Mouse (Mus musculus): Measurements from ENCODE around the gene Btg4.

Btg4 gene

GRCm38 (mm10) chr9:51060601-51061000 is at the start of gene Btg4:
Gene Btg4, plus strand, starts transcription at chr9:51060901.
- no peak for DNase-seq (ENCODE audit: low spot score in 2 of 2)

- DNase-seq (ENCODE audit: low spot score in 2 of 2) = no peak
These were observed 47.1 kb upstream of the Btg4 start for GRCm38 (mm10) chr9:51013644-51014043.

- DNase-seq (ENCODE audit: low spot score in 2 of 2) = no peak
These were observed 45.0 kb upstream of the Btg4 start for GRCm38 (mm10) chr9:51015732-51016131.

GRCm38 (mm10) chr9:51019670-51020069 is 41.0 kb upstream of the Btg4 start:
- no peak for DNase-seq (ENCODE audit: low spot score in 2 of 2)

DNA sequence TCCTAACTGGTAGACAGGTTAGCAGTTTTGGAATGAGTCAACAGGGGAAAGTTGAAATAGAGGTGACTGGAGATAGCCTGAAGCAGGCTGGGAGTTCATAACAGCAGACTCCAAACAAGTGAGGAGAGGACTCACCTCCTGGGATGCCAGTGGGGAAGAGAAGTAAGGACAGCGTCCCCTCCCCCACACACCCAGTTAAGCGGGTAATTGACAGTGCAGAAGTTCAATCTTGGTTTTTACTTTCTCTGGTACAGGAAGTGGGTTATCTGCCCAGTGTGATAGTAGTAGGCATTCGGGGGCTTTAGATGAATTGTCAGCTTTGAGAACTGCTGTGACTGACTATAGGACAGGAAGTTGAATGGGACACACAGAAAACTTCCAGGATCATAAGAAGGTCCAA is 40.4 kb upstream of the Btg4 start:
- no peak for DNase-seq (ENCODE audit: low spot score in 2 of 2)

- DNase-seq (ENCODE audit: low spot score in 2 of 2) = no peak
These were observed 39.4 kb upstream of the Btg4 start for GRCm38 (mm10) chr9:51021123-51021795.

GRCm38 (mm10) chr9:51026952-51027351 is 33.7 kb upstream of the Btg4 start:
- no peak for DNase-seq (ENCODE audit: low spot score in 2 of 2)

- DNase-seq (ENCODE audit: low spot score in 2 of 2) = no peak
These were observed 30.6 kb upstream of the Btg4 start for GRCm38 (mm10) chr9:51030147-51030546.

DNA sequence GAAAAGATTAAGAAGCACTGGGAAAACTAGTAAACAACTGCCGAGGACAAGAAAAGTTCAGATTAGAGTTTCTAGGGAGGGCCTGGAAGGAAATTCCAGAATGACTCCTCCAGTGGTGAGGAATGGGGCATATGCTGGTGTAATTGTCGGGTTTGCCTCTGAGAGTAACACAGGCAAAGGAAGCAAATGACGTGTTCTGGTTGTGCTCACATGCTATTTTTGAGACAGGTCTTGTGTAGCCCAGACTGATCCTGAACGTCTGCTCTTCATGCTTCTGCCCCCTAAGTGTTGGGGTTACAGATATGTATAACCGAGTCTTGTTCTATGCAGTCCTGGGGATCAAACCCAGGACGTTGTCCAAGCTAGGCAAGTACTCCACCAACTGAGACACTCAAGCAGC is 29.1 kb upstream of the Btg4 start:
- DNase-seq (ENCODE audit: low spot score in 2 of 2) = no peak

GRCm38 (mm10) chr9:51032291-51032690 is 28.4 kb upstream of the Btg4 start:
- DNase-seq (ENCODE audit: low spot score in 2 of 2) = no peak

DNA sequence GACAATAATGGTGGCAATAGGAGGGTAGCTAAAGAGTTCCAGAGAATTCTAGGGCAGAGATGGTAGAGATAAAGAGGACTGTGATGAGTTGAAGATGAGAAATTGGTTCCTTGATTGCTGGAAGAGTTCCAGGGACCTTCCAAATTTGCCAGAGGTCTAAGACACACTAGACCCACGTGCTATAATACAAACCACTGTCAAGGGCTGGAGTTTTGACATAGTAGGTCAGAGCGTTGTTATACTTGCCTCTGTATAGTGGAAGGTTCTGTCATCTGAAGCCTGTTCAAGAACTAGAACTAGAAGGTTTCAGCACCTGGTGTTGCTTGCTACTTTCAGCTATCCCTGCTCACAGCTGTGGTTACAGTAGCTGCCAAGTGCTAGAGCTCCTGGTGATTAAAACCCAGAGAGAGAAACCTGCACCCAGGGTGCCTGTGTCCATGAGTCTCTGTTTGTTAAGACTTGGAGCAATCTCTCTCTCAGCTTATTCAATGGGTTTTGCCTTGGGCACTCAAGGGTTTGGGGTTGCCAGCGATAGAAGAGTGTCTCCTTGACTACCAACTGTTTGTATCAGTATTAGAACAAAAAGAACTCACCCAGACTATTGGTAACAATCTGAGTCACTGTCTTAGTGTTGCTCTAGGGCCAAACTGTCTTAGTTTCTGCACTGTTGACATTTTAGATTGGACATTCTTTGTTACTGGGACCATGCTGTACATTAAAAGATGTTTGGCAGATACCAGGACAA is 27.7 kb upstream of the Btg4 start:
- no peak for DNase-seq (ENCODE audit: low spot score in 2 of 2)

DNA sequence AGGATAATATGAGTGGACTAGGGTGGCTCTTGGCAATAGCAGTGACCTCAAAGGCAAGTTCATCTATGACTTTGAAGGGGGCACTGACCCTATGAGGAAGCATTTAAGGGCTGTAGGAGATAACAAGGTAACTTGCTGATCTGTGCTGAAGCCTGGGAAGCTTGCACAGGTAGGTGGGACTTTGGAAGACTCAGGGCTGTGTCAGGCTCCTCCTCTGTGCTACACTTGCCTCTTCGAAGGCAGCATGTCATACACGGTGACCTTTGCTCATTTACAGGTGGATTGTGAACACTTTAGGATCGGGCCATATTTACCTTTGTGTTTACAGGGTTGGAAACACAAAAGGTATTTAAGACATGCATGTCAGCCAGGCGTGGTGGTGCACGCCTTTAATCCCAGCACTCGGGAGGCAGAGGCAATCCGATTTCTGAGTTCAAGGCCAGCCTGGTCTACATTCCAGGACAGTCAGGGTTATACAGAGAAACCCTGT is 19.2 kb upstream of the Btg4 start:
- DNase-seq (ENCODE audit: low spot score in 2 of 2) = no peak

- DNase-seq (ENCODE audit: low spot score in 2 of 2) = no peak
These were observed 18.6 kb upstream of the Btg4 start for GRCm38 (mm10) chr9:51042136-51042535.

DNA sequence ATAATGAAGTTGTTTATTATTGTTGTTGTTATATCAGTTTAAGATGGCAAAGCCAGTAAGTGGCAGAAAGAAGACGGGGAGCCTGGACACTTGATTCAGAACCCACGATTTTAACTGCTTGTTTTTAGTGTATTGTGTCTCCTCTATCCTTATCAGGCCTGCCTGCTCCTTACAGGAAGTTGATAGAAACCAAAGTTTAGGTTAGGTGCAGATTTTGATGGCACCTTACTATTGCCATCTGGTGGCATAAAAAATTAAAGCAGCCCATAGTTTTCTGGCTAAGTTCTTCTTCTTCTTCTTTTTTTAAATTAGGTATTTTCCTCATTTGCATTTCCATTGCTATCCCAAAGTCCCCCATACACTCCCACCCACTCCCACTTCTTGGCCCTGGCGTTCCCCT is 8.5 kb upstream of the Btg4 start:
- DNase-seq (ENCODE audit: low spot score in 2 of 2) = no peak

GRCm38 (mm10) chr9:51056360-51057324 is 4.1 kb upstream of the Btg4 start:
- DNase-seq (ENCODE audit: low spot score in 2 of 2) = no peak

DNA sequence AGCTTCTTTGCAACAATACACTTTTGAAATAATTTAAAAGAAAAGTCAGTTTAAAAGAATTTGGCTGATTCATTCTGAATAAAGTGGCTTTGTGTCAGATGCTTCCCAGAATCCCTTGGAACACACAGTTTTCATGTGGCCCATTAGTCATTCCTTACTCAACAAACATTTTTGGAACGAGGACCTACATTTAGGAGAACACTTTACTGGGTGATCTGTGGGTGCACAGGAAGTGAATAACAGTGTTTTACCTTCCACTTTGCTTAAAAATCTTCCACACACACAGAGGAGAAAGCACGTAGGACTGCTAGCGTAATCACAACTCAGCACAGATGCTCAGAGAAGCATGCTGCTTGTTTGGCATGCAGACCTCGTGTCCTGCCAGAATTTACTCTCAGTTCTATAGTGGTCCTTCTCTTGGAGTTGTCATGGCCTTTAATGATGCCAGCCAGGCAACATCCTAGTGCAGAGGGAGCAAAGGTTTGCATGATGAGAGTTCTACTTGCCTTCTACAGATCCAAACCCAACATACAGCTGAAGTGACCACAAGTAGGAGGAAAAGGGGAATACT is 1.7 kb upstream of the Btg4 start:
- DNase-seq (ENCODE audit: low spot score in 2 of 2) = no peak

DNA sequence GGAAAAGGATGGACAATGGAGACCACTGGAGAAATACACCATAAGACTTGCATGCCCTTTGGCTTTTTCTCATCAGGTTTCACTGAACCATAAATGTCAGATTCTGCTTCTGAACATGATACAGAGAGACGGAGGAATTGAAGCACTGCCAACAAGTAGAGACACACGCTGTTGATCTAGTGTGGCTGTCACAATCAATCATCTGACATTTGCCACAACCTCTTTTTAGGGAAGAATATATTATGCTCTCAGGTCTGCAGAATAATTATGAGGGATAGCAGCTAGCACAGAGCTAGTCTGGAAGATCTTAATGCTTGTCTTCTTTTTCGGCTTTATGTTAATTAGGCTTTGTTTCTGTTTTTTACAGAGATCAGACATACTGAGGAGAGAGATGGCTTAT is 7.5 kb downstream of the Btg4 start:
- DNase-seq (ENCODE audit: low spot score in 2 of 2) = no peak

DNA sequence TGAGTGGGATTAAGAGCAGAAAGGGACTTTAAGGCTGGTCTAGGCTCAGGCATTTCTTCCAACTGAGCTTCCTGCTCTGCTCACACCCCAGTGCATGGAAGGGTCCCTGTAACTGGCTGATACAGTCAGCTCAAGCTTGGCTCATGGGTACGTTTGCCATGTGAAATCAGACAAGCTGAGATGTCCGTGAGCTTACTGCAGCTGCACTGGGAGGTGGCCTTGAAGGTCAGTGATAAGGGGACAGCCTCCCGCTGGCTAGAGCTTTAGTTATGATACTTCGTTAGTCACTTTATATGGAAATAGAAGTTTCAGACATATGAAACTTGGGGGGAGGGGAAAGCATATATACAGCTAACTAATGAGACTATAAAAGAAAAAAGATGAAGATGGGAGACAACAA is 10.1 kb downstream of the Btg4 start:
- DNase-seq (ENCODE audit: low spot score in 2 of 2) = no peak

GRCm38 (mm10) chr9:51075780-51076179 is 15.1 kb downstream of the Btg4 start:
- DNase-seq (ENCODE audit: low spot score in 2 of 2) = no peak

DNA sequence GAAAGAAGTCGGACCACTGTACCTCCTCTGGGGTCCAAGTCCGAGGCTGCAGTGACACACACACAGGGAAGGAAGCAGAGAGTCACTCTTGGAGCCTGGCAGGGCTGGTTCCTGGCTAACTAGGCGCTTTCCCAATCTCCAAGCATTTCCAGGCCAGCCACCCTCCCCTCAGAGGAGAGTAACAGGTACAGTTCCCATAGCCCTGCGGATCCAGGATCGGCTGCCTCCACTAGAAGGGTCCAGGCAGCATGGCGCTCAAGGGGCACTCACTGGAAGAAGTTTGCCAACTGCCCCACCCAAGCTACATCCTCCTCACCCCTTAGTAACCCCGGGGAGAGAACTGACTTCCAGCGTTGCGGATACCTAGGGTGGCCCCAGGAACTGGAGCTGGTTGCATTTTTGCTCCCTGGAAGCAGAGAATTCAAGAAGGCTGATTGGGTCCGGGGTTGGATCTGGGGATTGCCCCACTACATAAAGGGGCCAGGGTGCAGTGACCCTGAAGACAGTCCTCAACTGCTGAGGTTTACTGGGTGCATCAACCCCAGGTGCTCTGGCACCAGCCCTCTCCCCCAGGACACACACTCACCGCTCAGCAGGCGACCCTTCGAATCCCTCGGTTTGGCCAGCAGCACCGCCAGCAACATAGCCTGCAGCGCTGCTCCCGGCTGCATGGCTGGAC is 15.7 kb downstream of the Btg4 start:
- no peak for DNase-seq (ENCODE audit: low spot score in 2 of 2)

DNA sequence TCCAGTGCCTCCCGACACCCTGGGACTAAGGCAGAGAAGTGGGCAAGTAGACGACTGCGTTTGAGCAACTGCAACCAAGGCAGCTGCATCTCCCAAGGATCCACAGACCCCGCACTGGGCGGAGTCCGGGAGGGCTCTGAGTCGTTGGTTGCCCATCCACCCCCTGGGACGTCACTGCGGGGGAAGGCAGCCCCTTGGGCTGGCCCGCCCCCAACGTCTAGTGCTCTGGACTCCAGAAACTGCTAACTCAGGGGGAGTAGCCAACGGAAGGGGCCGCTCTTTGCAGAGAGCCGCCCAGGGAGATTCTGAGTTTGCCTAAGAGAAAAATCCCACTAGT is 16.2 kb downstream of the Btg4 start, which contains the start of gene Layn:
Gene Layn (minus strand): TSS at position 116 of the 337 bp plus-strand sequence.
- DNase-seq (ENCODE audit: low spot score in 2 of 2) = peak in 1 of 2 experiments; percentile 21
